Mouse (Mus musculus) kidney, embryonic 15.5 days (tissue): ENCODE results near the gene H2-M10.1. TPM values are rescaled to one million over a fixed set of nuclear protein-coding genes. Genes with fewer than 3 reads are reported as not detected.

Experiments used
- ATAC-seq: fragments of 200-750 bp; cut with Nextera tagmentation; replicated peaks from 2 replicates; pipeline ENCODE4 v1.8.0; 2017; ENCODE audit warnings: moderate TSS enrichment; ENCODE audit not compliant: low FRiP score
- H3K27ac ChIP-seq: fragments of 300-500 bp; sonication (generic); 2 replicates; pipeline ENCODE4 v1.5.1; 2015; ENCODE audit warnings: mild to moderate bottlenecking, inconsistent platforms
- H3K27me3 ChIP-seq: fragments of 300-500 bp; sonication (generic); 2 replicates; pipeline ENCODE4 v1.6.1; 2015; ENCODE audit warnings: inconsistent platforms
- H3K36me3 ChIP-seq: fragments of 300-500 bp; sonication (generic); 2 replicates; pipeline ENCODE4 v1.6.1; 2015; ENCODE audit warnings: inconsistent platforms
- H3K4me1 ChIP-seq: fragments of 300-500 bp; sonication (generic); 2 replicates; pipeline ENCODE4 v1.6.1; 2015; ENCODE audit warnings: inconsistent platforms
- H3K4me2 ChIP-seq: fragments of 300-500 bp; sonication (generic); 2 replicates; pipeline ENCODE4 v1.6.1; 2015; ENCODE audit warnings: moderate library complexity, mild to moderate bottlenecking, inconsistent platforms
- H3K4me3 ChIP-seq: fragments of 300-500 bp; sonication (generic); replicated peaks from 2 replicates; pipeline ENCODE4 v1.5.1; 2015; ENCODE audit warnings: mild to moderate bottlenecking, inconsistent platforms
- H3K9ac ChIP-seq: fragments of 300-500 bp; sonication (generic); 2 replicates; pipeline ENCODE4 v1.6.1; 2015; ENCODE audit warnings: mild to moderate bottlenecking, inconsistent platforms
- H3K9me3 ChIP-seq: fragments of 300-500 bp; sonication (generic); replicated peaks from 2 replicates; pipeline ENCODE4 v1.6.1; 2016; ENCODE audit warnings: inconsistent platforms
- WGBS: fragments of 180-500 bp; shearing (Covaris S2); methylation state at CpG from one replicate; pipeline ENCODE4 v1.1.7; 2015; ENCODE audit warnings: mixed read lengths; 5-methylcytosine and 5-hydroxymethylcytosine counted together
- polyA plus RNA-seq: library from polyadenylated mRNA; unstranded; fragments of >200 nt; fragmentation: Nextera tagmentation; extraction: Ambion mirVana; gene quantifications from 2 replicates; pipeline ENCODE4 v1.2.1, GENCODE M21; 2015

The H2-M10.1 gene
- polyA plus RNA-seq, 1 experiment from 2014 or later: not detected

DNA sequence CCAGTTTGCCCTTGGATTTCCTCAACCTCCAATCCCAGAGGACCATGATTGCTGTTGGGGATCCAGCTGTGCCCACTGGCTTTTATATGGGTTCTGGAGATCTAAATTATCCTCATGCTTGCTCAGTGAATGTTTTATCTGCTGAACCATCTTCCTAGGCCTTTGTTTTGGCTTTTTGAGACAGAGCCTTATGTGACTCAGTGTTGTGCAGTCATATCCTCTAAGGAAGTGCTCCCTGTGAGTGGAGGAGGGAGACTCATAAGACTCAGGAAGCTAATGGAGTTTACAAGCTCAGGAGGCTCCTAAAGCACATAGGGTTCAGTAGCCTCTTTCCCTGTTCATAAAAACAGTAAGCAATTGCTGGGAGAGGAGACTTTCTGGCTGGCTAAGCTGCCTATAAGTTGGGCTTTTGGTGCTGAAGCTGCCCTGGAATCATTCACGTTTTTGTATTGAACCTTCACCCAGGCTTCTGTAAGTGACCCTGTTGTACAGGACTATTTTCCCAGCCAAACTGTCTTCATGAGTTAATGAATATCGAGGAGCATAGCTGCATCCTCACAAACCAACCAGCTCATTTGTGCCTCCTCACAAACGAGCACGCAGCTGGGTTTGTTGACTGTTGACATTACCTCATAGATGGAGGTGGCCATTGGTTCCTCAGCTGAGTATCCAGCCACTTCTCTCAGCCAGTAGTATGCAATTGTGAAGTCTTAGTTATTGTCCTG, 44.3 kb downstream of the H2-M10.1 start:
- H3K9ac ChIP-seq: no peak overlapping the region
- 90% methylated on average over 4 of the region's 4 CpGs for WGBS
- H3K4me3 ChIP-seq: no peak overlapping the region
- H3K4me1 ChIP-seq: no peaks in the 10 kb centered on the region
- H3K27ac ChIP-seq: no peak overlapping the region
- ATAC-seq: no peak
- no peaks in the 10 kb centered on the region for H3K9me3 ChIP-seq
- peaks cover 50% of the 10 kb centered on the region for H3K36me3 ChIP-seq
- no peak overlapping the region for H3K4me2 ChIP-seq
- H3K27me3 ChIP-seq: no peaks in the 10 kb centered on the region

DNA sequence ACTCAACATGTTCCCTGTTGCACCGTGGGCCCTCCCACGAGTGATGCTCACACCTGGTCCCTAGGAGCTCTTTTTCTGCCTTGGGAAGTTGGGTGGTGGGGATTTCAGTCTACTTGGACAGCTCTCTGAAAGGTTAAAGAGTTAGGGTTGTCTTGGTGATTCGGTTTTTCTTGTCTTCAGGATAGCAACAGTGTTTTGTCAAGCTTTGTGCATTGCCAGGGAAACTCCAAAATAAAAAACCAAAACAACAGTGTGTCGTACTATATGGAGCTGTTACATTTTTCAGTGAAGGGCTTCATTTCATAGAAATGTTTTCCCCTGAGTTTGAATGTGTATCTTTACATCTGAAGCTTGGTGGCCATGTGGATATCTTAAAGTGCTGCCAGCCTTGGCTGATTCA, 51.2 kb downstream of the H2-M10.1 start:
- no peak overlapping the region for H3K4me2 ChIP-seq
- H3K27ac ChIP-seq: no peak overlapping the region
- no peak overlapping the region for H3K4me3 ChIP-seq
- peaks cover 30% of the 10 kb centered on the region for H3K4me1 ChIP-seq
- ATAC-seq: no peak
- peaks cover 44% of the 10 kb centered on the region for H3K36me3 ChIP-seq
- H3K9ac ChIP-seq: no peak overlapping the region
- H3K27me3 ChIP-seq: no peaks in the 10 kb centered on the region
- no peaks in the 10 kb centered on the region for H3K9me3 ChIP-seq
- 95% methylated on average over 4 of the region's 4 CpGs for WGBS

DNA sequence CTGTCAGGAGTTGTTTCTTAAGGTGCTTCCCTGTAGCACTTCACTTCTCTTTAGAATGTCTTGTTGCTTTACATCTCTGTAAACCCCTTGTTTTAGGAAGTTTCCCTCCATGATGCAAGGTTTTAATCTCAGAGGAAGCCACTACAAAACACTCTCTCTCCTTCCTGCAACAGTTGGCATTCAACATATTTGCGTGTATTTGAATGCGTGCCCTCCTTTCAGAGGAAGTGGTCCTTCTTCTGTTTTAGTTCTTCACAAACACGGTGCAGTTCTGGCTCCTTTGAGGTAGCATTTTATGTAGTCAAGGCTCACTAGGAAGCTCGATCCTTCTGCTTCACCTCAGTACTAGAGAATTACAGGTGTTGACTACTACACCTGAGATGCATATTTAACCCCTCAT, 52.2 kb downstream of the H2-M10.1 start:
- no peak for ATAC-seq
- 0 out of 2 replicates have a peak overlapping the region, but pooled peaks have one; percentile 5 for H3K4me2 ChIP-seq
- peaks cover 32% of the 10 kb centered on the region for H3K4me1 ChIP-seq
- H3K27me3 ChIP-seq: no peaks in the 10 kb centered on the region
- H3K4me3 ChIP-seq: no peak overlapping the region
- H3K9me3 ChIP-seq: no peaks in the 10 kb centered on the region
- H3K36me3 ChIP-seq: peaks cover 39% of the 10 kb centered on the region
- WGBS: 93% methylated on average over 4 of the region's 4 CpGs
- no peak overlapping the region for H3K27ac ChIP-seq
- no peak overlapping the region for H3K9ac ChIP-seq

Other genes starting within 250 kb of the H2-M10.1 start
- not detected in 2 replicates for gene Gm19684, start 204.5 kb downstream of the H2-M10.1 start, polyA plus RNA-seq
- gene Gm7030, start 196.7 kb downstream of the H2-M10.1 start, polyA plus RNA-seq: not detected in 2 replicates
- not detected in 2 replicates for gene Gm8909, start 157.6 kb downstream of the H2-M10.1 start, polyA plus RNA-seq
- not detected in 2 replicates for gene H2-T3, start 135.9 kb downstream of the H2-M10.1 start, polyA plus RNA-seq
- 107 and 113 TPM in 2 replicates for gene Rpp21, start 68.1 kb downstream of the H2-M10.1 start, polyA plus RNA-seq
- gene Trim39, start 53.9 kb downstream of the H2-M10.1 start, polyA plus RNA-seq: 16.4 and 19.5 TPM in 2 replicates
- 0.14 TPM in 1 of 2 replicates, not detected in the other for gene H2-M10.2, start 39.7 kb downstream of the H2-M10.1 start, polyA plus RNA-seq
- not detected in 2 replicates for gene H2-M10.3, start 42.3 kb upstream of the H2-M10.1 start, polyA plus RNA-seq
- not detected in 2 replicates for gene H2-M10.4, start 136.2 kb upstream of the H2-M10.1 start, polyA plus RNA-seq
- gene H2-M11, start 220.9 kb upstream of the H2-M10.1 start, polyA plus RNA-seq: not detected in 2 replicates